Mouse (Mus musculus): ENCODE measurements around the gene Cops7a.

Gene Cops7a

GRCm38 (mm10) chr6:124917518-124918330 is 47.6 kb downstream of the Cops7a start:
- DNase-seq = peak; percentile 90

- peak; percentile 95 for DNase-seq
These were observed 48.4 kb downstream of the Cops7a start for GRCm38 (mm10) chr6:124916695-124917517.

- DNase-seq = peak; percentile 71
These were observed 49.2 kb downstream of the Cops7a start for GRCm38 (mm10) chr6:124915942-124916694.

GRCm38 (mm10) chr6:124915160-124915941 is 50.0 kb downstream of the Cops7a start:
- DNase-seq = peak; percentile 75

GRCm38 (mm10) chr6:124914511-124914910 is 50.8 kb downstream of the Cops7a start:
- DNase-seq = no peak

GRCm38 (mm10) chr6:124913721-124914285 is 51.5 kb downstream of the Cops7a start:
- DNase-seq = peak; percentile 69

GRCm38 (mm10) chr6:124913214-124913613 is 52.1 kb downstream of the Cops7a start:
- DNase-seq = no peak

GRCm38 (mm10) chr6:124911533-124912218 is 53.7 kb downstream of the Cops7a start, which contains the start of gene Lag3:
TSS of gene Lag3 (minus strand) at chr6:124911705.
- no peak for DNase-seq

GRCm38 (mm10) chr6:124910032-124910431 is 55.3 kb downstream of the Cops7a start:
- no peak for DNase-seq

All from kidney, adult 18-20 months (tissue).